Mouse (Mus musculus) adrenal gland, adult 8-10 months (tissue): ENCODE results near the gene Pex7. TPM values are rescaled to one million over a fixed set of nuclear protein-coding genes. Genes with fewer than 3 reads are reported as not detected.

ENCODE experiments used
- DNase-seq: peaks from one replicate; pipeline ENCODE4 v3.0.0; 2022
- total RNA-seq, 4 experiments: library from RNA; stranded (reverse); gene quantifications; 2 replicates each; pipeline ENCODE4 v1.2.4; 2022

Gene Pex7
- total RNA-seq, 4 experiments from 2014 or later = 47.2 to 52.7 (median 49.9) TPM

GRCm38 (mm10) chr10:19876669-19877068 is 30.8 kb downstream of the Pex7 start:
- DNase-seq = no peak

- DNase-seq = no peak
These were observed 32.1 kb downstream of the Pex7 start for GRCm38 (mm10) chr10:19875346-19875745.

GRCm38 (mm10) chr10:19855597-19856306 is 51.7 kb downstream of the Pex7 start:
- no peak for DNase-seq

GRCm38 (mm10) chr10:19853609-19854008 is 53.9 kb downstream of the Pex7 start:
- DNase-seq = no peak

GRCm38 (mm10) chr10:19852776-19853175 is 54.7 kb downstream of the Pex7 start:
- DNase-seq = no peak

- DNase-seq = no peak
These were observed 56.3 kb downstream of the Pex7 start, which contains the start of gene Slc35d3 for GRCm38 (mm10) chr10:19850998-19851691. Slc35d3 (minus strand) TSS chr10:19851459.

- DNase-seq = no peak
These were observed 56.9 kb downstream of the Pex7 start for GRCm38 (mm10) chr10:19850544-19850997.

- DNase-seq = no peak
These were observed 57.6 kb downstream of the Pex7 start for GRCm38 (mm10) chr10:19849771-19850365.

- no peak for DNase-seq
These were observed 58.3 kb downstream of the Pex7 start for GRCm38 (mm10) chr10:19848928-19849770.

GRCm38 (mm10) chr10:19839836-19840235 is 67.7 kb downstream of the Pex7 start:
- no peak for DNase-seq

- DNase-seq = no peak
These were observed 71.4 kb downstream of the Pex7 start for GRCm38 (mm10) chr10:19835887-19836710.

- no peak for DNase-seq
These were observed 73.3 kb downstream of the Pex7 start for GRCm38 (mm10) chr10:19834222-19834621.

GRCm38 (mm10) chr10:19831072-19831849 is 76.2 kb downstream of the Pex7 start:
- DNase-seq = no peak

GRCm38 (mm10) chr10:19820986-19821385 is 86.5 kb downstream of the Pex7 start:
- no peak for DNase-seq

- DNase-seq = no peak
These were observed 88.7 kb downstream of the Pex7 start for GRCm38 (mm10) chr10:19818723-19819355.

- DNase-seq = no peak
These were observed 92.1 kb downstream of the Pex7 start for GRCm38 (mm10) chr10:19815371-19815770.

GRCm38 (mm10) chr10:19811436-19812172 is 95.9 kb downstream of the Pex7 start:
- no peak for DNase-seq

- DNase-seq = no peak
These were observed 102.7 kb downstream of the Pex7 start for GRCm38 (mm10) chr10:19804763-19805162.
